Mouse (Mus musculus) heart, adult 2 months (tissue): ENCODE results near the gene Ms4a10.

Experiments
- CTCF ChIP-seq: fragments of 200-600 bp; IDR thresholded peaks from 2 replicates; pipeline ENCODE4 v1.8.1; 2022; ENCODE audit warnings: antibody characterized with exemption, mild to moderate bottlenecking, moderate library complexity
- EP300 ChIP-seq: fragments of 200-500 bp; IDR thresholded peaks from 2 replicates; pipeline ENCODE4 v1.6.1; 2011; ENCODE audit warnings: low read depth, low read length, control low read depth; ENCODE audit not compliant: insufficient read depth
- POLR2A ChIP-seq: fragments of 200-500 bp; IDR thresholded peaks from 2 replicates; pipeline ENCODE4 v1.6.1; 2011; ENCODE audit warnings: mild to moderate bottlenecking, low read depth, low read length, control low read depth; ENCODE audit not compliant: insufficient read depth

DNA sequence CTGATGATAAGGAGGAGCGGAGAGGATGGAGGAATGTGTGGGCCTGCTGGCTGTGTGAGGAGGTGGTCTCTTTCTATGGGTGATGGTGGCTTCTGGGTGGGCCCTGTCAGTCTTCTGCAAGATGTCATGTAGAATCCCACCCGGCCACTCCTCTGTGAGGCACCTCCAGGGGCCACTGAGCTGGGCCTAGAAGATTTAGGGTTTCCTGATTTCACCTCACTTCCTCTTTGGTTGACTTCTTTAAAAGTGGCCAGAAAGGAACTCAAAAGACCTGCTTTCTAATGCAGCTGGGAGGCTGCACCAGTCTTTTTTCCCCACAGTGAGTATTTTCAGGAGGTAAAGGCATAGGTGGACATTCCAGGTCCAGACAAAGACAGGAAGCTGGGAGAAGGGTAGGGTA is 43.8 kb downstream of the Ms4a10 start:
- no peak for TF ChIP-seq POLR2A
- TF ChIP-seq CTCF, result no peak
- no peak for TF ChIP-seq EP300
